Mouse (Mus musculus) small intestine, adult 2 months (tissue): ENCODE measurements at regions not wholly inside any gene's neighbourhood (a gene's known extent, or its start where the extent isn't known, plus 50 kb on each side); places are given as distances from the start of the nearest gene placed in this dataset.

ENCODE experiments used
- CTCF ChIP-seq: fragments of 200-500 bp; IDR thresholded peaks from 2 replicates; pipeline ENCODE4 v1.5.1; 2012; ENCODE audit warnings: low read depth, mild to moderate bottlenecking, control low read depth, inconsistent platforms, low read length, moderate library complexity, mixed read lengths; ENCODE audit not compliant: insufficient replicate concordance, insufficient read length; ENCODE audit errors: extremely low read depth
- POLR2A ChIP-seq: fragments of 200-500 bp; IDR thresholded peaks from 2 replicates; pipeline ENCODE4 v1.6.1; 2012; ENCODE audit warnings: low read depth, mild to moderate bottlenecking, control low read depth, inconsistent platforms, low read length, moderate library complexity

GRCm38 (mm10) chr3:134050649-134051048 is 185.6 kb upstream of the Cxxc4 start:
- TF ChIP-seq CTCF, result no peak
- no peak for TF ChIP-seq POLR2A
